Mouse (Mus musculus) brain, adult 2 months (tissue): ENCODE data around the gene Mgat1.

ENCODE experiments used
- DNase-seq: peaks from one replicate; pipeline ENCODE4 v3.0.0; 2011; ENCODE audit warnings: low read depth, low spot score

Gene Mgat1

DNA sequence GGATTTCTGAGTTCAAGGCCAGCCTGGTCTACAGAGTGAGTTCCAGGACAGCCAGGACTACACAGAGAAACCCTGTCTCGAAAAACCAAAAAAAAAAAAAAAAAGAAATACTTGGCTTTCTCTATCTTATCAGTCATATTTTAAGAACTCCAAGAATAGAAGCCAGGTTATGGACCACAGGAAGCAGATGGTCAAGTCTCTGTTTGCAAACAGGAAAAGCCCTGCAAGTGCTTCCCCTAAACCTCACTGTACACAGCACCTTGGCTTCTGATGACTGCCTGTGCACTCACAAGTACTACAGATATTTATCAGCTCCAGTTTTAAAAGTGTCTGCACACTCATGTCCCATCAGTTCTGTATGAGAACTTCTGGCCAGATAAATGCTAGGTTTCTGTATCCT is 2.5 kb upstream of the Mgat1 start:
- DNase-seq, result no peak

DNA sequence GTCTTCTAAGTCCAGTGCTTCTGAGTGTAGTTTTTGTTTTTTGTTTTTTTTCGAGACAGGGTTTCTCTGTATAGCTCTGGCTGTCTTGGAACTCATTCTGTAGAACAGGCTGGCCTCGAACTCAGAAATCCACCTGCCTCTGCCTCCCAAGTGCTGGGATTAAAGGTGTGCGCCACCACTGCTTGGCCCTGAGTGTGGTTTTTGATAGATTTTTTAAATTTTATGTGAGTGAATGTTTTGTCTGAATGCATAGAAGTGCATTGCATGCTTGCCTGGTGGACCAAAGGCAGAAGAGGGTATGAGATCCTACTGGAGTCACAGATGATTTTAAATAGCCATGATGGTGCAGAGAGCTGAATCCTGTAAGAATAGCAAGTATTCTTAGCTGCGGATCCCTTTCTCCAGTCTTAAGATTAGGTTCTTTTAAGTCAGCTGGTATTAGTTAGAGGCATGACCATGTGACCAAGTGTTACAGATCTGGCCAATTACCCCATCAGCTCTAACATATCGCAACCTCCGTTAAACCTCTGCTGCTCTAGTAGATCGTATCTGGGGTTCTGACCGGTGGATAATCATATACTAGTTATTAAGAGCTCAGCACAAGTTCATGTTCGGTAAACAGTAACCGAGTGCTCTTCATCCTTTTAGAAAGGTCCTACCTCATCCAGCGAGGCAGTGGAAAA is 906 bp upstream of the Mgat1 start:
- DNase-seq, result peak; percentile 47

DNA sequence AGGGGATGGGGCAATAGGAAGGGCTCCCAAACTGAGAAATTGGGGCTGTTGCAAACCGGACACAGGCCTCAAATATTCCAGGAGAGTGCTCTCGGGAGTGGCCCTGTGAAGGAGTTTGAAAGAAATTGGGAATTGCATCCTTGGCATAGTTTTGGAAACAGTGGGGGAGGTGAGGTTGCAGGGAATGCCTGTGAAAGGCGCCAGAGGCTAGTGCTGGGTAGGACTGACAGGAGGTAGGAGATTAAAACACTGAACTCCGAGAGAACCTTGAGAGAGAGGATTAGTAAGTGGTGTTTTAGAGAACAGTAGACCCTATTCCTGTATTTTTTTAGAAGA is 572 bp downstream of the Mgat1 start:
- DNase-seq, result no peak

DNA sequence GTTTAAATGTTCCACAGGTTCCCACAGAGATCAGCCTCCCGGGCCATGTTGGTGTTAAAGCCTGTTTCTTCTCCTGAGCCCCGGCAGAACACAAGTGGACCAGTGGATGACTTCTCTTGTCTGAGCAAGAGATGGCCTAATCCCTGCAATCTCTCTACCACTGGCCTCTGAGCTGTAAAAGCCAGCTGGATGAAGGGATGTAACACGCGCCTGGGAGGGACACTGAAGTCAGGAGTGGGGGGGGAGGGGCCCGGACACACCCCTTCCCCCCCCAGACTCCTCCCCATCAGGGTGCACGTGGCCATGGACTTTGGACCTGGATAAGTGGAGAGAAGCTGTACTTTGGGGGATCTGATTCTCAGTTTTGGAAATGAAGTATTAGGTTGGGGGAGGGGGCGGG is 1.2 kb downstream of the Mgat1 start:
- DNase-seq, result no peak

- no peak for DNase-seq
Observed at GRCm38 (mm10) chr11:49245634-49246415, 1.8 kb downstream of the Mgat1 start.

DNA sequence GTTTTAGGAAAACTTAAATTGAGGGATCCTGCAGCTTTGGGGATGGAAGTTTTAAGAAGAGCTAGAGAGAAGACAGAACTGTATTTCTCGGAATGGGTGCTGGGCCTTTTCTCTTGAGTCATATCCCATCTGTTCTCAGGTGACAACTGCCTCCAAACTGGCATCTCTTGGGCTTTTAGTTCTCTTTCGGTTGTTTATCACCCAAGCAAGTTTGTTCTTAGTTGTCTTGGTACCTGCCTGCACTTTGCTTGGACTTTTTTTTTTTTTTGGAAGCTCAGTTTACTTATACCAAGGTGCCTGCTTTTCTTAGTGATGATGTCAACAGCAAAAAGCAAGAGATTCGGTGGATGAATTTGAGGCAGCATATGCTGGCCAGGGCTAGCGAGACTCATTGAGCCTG is 2.5 kb downstream of the Mgat1 start:
- DNase-seq, result no peak

DNA sequence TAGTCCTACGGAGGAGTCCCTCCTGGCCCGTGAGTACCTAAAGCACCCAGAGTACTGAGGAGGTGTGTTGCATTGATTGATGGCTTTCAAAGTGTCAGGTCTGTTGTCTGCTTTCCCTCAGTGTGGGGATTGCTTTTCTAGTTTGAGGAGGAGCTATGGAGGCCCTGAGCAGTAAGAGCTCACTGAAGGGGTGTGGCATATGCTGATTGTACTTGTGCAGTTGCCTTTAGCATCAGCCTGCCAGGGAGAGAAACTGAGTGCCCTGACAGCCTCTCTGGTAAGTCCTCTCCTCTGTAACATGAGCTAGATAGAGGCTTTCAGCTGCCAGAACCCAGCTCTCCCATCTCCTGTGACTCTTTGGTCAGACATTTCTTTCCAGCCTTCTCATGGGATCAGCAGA is 3.3 kb downstream of the Mgat1 start:
- no peak for DNase-seq

DNA sequence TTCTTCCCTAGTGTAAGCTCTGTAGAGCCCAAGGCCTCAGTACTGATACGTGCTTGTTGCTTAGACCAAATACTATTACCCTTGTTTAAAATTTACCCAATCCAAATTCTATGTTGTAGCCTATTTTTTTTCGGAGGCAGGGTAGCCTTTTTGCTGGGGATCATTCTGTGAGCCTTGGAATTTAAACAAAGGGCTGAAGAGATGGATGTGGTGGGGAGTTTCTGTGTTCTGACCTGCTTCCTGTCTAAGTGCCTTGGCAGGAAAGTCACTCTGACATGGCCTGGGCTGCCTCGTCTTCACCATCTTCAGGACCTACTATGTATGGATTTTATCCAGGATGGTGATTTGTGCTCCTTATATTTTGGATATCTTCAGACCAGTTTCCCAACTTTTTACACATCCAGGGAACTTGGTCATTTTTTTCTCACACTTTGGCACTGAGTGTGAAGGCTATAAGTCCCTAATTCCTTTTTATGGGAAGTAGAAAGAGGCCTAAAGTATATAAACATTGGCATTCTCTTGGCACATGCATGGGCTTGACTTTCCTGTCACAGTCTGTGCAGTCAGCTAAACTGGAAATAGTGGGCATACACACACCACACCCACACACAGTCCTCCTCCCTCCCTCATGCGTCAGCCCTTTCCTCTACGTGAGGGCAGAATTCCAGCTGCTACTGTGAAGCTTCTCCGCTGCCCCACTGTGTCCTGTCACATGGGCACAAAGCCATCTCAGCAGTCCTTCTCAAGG is 4.4 kb downstream of the Mgat1 start:
- peak; percentile 69 for DNase-seq

GRCm38 (mm10) chr11:49248974-49249700 is 5.1 kb downstream of the Mgat1 start:
- no peak for DNase-seq

DNA sequence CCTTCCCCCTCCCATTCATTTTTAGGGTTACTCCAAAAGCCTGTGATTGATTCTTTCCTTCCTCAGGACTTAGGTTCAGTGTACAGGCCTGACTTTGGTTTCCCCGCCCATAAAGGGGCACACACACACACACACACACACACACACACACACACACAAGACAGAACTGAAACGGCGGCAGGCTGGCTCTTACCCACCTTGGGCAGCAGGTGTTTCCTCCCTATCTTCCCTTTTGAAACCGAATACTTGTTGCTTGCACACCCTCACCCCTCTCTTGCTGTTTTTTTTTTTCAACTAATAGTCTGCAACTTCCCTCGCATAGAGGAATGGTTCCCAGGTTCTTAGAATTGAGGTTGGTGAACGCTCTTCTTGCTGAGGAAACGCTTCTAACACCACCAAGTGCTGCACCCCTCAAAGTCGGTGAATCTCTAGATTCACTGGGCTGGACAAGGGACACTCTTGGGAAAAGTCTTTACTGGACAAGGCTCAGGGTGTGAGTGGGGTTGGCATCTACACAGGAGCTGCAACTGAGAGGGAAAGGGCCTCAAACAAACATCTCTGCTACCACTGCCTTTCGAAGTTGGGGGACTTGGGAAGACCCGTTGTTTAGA is 5.9 kb downstream of the Mgat1 start:
- no peak for DNase-seq

- peak; percentile 73 for DNase-seq
Observed at GRCm38 (mm10) chr11:49250422-49251379, 6.7 kb downstream of the Mgat1 start.

- DNase-seq, result no peak
Observed at GRCm38 (mm10) chr11:49251380-49251761, 7.4 kb downstream of the Mgat1 start.

DNA sequence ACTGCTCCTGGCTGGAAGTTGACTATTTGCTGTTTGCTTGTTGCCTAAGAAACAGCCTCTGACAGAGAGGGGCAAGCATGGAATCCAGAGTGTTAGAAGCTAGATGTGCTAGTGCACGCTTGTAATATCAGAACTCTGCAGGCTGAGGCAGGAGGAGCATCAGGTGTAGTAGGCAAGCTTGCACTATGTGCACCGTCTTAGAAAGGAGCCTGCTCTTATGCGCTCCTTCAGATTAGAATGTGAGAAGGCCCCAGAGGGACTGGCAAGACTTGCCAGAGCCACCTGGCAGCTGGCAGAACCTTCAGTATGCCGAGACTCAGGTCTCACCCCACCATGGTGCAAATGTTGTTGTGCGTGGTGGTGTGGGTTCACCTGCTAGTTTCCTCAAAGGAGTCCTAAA is 8.1 kb downstream of the Mgat1 start:
- DNase-seq, result no peak

- DNase-seq, result no peak
Observed at GRCm38 (mm10) chr11:49253035-49253434, 9.0 kb downstream of the Mgat1 start.

DNA sequence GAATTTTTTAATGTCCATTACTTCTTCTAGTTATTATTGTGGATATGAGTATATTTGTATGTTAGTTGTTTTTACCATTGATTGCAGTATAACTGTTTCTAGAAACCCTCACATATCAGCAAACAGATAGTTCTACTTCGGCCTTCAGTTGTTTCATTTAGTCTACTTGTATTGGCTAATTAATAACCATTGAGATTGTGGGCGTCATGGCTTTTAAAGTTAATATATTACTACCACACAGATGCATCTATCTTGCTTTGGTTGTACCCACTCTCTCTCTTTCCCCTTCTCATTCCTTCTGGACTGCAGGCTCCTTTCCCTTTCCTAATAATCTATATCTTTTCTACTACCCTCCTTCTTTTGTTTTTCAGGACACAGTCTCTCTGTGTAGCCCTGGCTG is 15.3 kb downstream of the Mgat1 start:
- DNase-seq, result no peak

- DNase-seq, result no peak
Observed at GRCm38 (mm10) chr11:49259829-49260228, 15.8 kb downstream of the Mgat1 start.

- DNase-seq, result no peak
Observed at GRCm38 (mm10) chr11:49260598-49261312, 16.8 kb downstream of the Mgat1 start.

DNA sequence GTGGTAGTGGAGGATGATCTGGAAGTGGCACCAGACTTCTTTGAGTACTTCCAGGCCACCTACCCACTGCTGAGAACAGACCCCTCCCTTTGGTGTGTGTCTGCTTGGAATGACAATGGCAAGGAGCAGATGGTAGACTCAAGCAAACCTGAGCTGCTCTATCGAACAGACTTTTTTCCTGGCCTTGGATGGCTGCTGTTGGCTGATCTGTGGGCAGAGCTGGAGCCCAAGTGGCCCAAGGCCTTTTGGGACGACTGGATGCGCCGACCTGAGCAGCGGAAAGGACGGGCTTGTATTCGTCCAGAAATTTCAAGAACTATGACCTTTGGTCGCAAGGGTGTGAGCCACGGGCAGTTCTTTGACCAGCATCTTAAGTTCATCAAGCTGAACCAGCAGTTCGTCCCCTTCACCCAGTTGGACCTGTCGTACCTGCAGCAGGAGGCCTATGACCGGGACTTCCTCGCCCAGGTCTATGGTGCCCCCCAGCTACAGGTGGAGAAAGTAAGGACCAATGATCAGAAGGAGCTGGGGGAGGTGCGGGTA is 17.4 kb downstream of the Mgat1 start:
- DNase-seq, result no peak

DNA sequence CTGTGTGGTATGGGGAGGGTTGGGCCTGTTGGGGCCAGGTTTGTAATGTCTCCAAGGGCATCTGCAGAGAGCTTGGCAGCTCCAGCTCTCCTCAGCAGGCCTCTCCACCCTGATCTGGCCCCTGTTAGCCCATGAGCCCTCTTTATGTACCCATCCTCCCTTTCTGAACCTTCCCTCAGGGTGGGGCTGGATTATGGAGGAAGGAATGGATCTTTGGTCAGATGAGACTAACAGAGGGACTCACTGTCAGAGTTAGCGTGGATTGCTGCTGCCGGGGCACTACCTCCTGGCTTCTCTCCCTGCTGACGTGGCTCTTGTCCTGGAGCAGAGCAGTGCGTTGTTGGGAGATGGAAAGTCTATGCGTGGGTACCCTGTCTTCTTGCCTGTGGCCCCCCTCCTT is 18.3 kb downstream of the Mgat1 start:
- DNase-seq, result no peak

GRCm38 (mm10) chr11:49263149-49263548 is 19.2 kb downstream of the Mgat1 start:
- DNase-seq, result no peak
